Mouse (Mus musculus): ENCODE results near the gene Smtnl1.
A peak's percentile ranks its signal among the peaks of the same experiment; 100 is the strongest.
"Not testable (repeated sequence)": the region's sequence is repeated elsewhere in the genome, so short reads cannot be mapped to it uniquely, and the experiment has no call there.

The Smtnl1 gene

DNA sequence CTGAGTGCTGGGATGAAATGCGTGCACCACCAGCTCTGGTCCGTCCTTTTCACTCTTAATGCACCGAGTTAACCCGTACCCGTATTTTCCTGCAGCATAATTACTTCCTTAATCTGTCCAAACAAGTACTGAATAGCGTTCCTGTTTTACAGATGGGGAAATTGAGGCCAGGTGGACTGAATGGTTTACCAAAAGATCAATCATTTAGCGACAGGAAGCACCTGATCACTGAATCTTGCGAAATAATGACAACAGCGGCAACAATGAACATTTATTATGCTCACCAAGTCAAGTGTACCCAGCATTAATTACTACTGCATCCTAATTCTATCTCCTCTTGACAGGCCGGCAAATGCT is 16.1 kb upstream of the Smtnl1 start, which contains the start of gene Slc43a1:
Gene Slc43a1, plus strand, starts transcription at position 258 of the 357 bp plus-strand sequence.
- DNase-seq (ENCODE audit: low spot score in 2 of 2) = no peak

DNA sequence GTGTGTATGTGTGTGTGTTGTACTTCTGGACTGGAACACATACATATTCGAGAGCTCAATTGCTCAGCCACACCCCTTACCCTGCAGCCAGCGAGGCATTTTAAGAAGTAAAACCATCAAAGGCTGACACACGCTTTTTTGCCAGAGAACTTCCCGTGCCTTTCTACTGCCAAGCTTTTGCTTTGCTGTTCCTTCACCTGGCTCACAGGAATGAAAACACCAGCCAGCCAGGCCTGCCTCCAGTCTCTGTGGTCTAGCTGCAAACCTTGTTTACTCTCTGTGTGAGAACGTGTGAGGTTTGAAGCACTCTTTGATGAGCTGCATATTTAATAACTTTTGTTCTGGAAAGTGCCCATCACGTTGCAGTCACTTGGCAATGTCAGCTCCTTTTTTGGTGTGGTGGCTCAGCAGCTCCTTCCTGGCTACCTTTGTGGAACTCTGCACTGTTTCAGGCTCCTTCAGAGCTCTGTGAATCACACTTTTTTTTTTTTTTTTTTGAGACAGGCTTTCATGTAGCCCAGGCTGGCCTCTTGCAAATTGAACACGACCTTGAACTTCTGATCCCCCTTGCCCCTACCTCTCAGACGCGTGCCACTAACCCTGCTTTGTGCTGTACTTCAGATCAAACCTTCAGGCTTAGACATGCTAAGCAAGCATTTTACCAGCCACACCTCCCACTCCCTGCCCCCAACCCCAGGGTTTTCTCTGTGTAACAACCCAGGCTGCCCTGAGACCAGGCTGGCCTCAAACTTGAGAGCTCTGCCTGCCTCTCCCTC is 15.6 kb upstream of the Smtnl1 start:
- no peak for DNase-seq (ENCODE audit: low spot score in 2 of 2)

DNA sequence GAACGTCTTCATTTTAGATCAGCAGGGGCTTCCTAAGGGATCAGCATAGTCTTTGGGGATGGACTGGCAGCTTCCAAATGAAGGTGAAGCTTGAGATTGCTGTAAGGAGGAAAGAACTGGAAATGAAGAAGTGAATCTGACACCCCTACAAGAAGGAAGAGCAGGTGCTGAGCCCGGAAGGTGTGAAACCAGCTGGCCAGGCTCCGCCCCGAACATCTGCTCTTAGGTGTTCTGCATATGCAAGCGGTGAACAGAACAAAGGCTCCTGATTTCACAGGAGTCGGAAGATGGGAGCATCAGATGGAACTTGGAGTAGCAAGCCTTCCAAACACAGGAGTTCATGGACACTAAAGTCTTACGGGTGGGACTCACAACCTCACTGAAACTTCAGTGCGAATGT is 14.7 kb upstream of the Smtnl1 start:
- no peak for DNase-seq (ENCODE audit: low spot score in 2 of 2)

DNA sequence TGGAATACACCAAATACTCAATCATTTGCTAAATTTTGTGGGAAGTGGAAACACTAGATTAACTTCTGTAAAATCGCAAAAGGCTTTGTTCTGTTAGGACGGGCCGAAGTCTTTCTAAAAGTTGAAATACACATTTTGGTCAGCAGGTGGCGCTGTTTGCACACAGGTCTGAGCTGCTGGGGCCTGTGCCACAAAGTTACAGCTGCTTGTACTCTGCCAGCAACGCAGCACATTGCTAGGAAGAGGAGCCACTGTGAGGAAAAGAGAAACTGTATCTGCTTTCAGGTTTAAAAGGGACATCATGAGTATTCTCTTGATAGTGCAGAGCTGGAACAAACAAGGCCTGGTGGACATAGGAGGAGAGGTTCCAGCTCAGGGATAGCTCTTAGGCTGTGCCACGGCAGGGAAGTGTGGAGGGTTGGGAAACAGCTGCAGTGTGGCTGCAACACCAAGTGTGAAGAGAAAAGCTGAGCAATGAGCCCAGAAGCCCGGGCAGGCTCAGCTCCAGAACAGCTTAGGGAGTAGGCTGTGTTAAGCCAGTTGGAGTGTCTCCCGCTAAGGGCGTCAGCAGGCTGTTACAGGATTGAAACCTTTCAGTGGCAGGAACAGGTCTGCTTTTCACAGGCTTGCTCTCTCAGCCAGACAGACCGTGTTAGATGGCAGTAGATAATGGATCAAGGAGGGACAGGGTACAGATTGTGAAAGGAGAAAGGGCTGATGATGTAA is 9.4 kb upstream of the Smtnl1 start:
- DNase-seq (ENCODE audit: low spot score in 2 of 2) = peak; percentile 72 to 89

DNA sequence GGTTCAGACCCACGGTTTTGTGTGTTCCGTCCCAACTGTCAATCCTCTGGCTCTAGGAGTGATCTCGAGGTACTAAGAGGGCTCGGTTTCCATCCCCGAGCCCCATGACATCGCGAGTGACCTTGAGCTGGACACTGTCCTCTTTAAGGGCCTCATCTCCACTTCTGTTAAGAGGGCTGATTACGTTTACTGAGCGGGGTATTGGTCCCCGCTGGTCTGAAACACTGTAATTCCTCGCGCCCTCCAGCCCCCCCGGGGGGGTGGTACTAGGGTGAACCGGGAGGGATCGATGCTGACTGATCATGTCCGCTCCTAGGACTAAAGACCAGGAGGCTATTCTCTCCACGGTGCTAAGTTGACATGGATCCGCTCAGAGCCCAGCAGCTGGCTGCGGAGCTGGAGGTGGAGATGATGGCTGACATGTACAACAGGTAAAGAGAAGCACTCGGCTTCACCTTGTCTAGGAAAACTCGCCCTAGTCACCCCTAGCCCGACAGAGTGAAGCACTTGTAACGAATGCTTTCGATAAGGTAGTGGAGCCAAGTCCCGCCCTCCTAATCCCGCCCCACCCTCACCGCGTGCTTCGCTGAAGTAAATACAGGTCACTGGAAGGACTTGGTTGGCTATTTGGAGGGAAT is 5.0 kb upstream of the Smtnl1 start:
- DNase-seq (ENCODE audit: low spot score in 2 of 2) = no peak

DNA sequence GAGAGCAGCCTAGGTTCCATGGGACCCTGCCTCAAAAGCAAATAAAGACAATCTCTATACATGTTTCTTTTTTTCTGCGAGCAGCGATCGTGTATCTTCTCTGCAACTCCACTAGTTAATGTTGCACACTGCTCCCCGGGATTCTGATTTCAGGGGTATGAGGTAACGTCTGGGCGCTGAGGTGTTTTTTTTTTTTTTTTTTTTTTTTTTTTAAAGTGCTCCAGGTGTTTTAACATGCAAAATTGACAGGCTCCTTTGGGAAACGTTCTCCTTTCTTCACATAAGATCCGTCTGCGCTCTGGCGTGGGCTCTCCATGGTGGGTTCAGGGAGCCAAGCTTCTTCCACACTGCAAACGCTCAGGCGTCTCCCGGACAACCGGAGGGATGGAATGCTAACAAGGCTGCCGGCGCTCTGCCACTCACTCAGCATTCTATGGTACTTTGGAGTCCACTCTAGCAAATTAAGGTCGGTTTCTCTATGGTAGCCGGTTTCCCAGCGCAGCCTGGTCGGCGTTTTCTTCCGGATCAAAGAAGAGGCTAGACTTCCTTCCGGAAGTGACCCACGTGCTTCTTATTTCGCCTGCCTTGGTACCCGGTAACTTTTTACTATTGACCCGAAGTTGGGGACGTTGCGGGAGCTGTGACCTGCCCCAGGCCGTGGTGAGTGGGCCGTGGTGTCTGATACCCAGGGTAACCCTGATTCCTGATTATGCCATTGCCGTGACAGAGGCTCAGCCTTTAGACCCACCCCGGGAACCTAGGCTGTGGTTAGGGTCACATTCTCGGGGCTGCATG is 4.2 kb upstream of the Smtnl1 start, which contains the start of gene Timm10:
Gene Timm10, plus strand, starts transcription at position 510 of the 795 bp plus-strand sequence.
- DNase-seq (ENCODE audit: low spot score in 2 of 2) = peak; percentile 83 to 88

DNA sequence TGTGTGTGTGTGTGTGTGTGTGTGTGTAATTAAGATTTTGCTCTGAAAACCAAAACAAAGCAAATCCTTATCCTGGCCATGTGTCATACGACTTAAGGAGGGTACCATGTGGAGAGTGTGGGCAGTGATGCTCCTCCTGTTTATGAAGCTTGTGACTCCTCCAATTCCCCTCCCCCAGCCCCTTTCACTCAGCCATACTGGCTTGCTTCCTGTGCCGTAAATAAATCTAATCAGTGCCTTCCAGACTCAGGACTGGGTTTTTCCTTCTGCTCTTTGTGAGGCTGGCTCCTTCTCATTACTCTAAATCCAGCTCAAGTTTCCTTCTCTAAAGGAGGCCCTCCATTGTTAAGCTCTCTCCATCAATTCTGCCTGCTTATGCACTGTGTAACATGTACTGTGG is 785 bp upstream of the Smtnl1 start:
- no peak for DNase-seq (ENCODE audit: low spot score in 2 of 2)

DNA sequence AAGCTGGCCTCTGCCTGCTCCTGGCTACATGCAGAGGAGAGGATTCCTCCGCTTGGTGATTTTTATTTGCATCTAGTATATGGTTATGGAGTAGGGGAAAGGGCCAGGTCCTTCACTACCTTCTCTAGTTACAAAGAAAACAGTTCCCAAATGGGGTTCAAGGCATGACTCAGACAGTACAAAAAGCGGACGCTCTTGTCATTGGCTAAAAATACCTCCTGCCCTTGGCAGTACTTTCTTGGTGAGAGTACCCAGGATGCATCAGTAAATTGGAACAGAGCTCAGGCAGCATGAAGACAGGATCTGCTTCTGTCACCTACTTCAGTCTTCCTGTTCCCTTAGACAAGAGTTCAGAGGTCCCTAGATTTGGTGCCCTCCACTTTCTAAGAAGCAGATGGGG is 2.6 kb downstream of the Smtnl1 start:
- DNase-seq (ENCODE audit: low spot score in 2 of 2) = no peak

DNA sequence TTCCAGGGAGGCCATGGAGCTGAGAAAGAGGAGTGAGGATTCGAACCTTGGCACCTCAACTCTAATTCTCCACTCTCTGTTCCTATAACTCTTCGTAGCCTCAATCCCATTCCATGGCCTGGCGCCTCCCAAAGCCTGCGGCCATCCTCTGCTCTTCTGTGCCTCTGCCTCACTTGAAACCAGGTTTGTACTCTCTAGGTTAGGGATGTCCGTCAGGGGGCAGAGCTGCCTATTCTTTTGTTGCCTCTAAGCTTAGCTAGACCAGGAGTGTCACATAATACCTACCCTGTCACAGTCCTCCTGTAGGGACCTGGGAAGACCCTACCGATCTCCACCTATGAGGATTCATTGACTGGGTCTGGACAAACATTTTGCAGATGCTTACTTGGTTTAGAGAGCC is 9.8 kb downstream of the Smtnl1 start:
- no peak for DNase-seq (ENCODE audit: low spot score in 2 of 2)

DNA sequence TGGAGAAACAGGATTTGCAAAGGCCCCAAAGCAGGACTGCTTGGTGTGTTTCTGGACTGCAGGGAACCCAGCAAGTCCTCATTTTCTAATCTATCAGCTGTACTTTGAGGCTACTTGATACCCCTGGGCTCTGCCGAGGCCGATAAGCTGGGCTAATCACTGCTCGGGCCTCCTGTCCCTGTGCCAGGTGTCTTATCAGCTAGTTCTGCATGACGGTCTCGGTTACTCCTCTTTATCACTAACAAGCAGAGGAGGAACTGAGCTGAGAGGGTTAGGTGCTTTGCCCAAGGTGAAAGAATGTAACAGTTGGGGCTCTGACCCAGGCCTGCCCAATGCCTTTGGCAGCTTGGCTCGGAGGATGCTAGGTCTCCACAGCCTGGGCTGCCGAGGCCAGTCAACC is 10.6 kb downstream of the Smtnl1 start:
- DNase-seq (ENCODE audit: low spot score in 2 of 2) = no peak

DNA sequence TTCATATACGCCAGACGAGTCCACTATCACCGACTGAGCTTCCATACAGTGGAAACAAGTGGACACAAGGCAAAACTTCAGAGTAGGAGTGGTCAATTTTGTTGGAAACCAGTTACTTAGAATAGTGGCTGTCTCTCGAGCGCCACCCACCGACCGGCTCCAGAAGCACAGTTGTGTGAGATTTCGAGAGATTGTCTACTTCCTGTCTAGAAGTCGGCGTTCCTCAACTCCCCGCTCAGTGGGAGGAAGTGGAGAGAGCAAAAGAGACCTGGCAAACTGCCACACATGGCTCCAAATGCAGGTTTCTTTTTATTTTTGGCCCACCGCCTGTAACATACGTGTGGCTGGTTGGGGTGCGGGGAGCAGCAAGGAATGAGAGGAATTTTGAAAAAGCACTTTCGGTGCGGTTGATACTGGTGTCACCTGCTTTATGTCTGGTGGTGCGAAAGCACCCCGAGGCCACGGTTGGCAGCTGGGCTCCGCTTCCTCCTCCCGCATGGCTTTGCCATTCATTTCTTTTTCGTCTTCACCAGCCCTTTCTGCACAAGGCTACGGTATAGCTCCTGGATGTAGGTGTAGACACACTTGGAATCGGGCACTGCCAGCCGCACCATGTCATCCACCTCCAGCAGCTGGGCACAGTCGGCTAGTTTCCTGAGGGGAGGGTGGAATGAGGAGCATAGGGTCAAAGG is 11.4 kb downstream of the Smtnl1 start:
- peak; percentile 80 to 82 for DNase-seq (ENCODE audit: low spot score in 2 of 2)

DNA sequence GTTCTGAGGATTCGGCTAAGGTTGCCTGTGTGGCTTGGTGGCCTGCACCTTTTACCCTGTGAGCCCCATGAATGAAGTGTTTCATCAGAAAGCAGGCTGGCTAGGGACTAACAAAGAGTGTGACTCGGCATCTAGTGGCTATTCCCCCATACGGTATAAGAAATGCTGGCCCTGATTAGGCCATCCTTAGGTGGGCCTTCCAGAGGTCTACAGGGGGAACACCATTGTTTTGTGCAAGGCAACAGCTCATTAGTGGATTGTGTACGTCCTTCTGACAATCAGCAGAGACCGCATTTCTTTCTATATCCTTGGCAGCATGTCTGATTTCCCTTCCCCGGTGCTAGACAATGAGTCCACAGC is 11.9 kb downstream of the Smtnl1 start:
- no peak for DNase-seq (ENCODE audit: low spot score in 2 of 2)

DNA sequence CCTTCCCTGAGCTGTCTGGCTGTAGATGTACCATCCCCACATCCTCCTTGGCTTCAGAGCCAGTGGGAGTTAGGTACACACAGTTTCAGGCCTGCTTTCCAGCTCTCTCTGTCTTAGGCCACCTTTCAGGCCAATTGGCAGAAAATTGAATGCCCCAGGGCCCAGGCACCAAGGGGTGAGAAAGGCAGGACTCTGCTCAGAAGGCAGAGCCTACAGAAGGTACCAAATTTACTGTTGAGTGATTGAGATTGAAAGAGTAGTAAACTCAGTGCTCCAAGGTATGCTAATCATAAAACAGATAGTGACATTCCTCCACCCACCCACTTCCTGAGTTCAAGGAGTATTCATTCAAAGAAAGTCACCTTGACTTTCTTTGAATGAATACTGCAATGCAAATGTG is 13.1 kb downstream of the Smtnl1 start:
- DNase-seq (ENCODE audit: low spot score in 2 of 2) = no peak

DNA sequence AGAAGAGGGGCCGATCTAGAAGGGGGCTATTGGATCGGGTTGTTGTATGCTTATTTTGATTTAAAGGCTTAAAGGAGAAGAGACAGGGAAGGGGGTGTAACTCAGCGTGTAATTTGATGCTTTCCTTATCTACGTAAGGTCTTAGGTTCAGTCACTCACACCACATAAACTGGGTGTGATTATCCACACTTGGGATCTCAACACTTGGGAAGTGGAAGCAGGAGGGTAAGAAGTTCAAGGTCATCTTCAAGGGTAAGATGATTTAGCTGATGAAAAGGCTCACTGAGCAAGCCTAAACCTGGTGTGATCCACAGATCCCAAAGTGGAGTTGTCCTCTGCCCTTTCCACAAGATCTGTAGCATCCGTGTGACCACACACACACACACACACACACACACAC is 15.9 kb downstream of the Smtnl1 start:
- no peak for DNase-seq (ENCODE audit: low spot score in 2 of 2)

DNA sequence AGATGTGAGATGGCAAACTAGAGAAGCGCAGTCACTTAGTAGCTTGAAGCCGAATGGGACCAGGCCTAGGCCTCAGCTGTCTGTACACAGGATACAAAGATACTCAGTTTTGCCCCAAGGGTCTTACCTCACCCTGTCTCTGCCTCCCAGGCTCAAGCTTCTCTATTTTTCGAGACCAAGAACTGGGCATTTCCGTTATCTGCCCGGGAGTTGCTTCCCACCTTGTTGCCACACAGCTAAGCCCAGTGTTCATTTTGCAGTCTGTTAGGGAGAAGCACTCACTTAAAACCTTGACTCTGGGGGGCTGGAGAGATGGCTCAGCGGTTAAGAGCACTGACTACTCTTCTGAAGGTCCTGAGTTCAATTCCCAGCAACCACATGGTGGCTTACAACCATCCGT is 18.5 kb downstream of the Smtnl1 start:
- no peak for DNase-seq (ENCODE audit: low spot score in 2 of 2)

DNA sequence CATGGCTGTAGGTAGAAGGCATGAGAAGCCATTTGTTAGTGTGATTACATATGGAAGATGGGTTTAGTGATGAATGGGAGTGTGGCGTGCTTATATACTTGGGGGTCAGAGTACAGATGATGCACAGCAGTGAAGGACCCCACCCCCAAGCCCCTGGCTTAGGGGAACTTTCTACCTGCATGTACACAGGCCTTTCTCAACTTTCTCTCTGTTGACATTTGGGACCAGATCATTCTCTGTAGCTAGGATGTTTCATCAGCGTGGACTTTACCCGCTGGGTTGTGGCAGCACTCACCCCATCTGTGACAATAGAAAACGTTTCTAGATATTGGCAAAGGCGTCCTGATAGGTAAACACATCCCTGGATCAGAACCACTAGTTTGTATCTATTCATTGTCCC is 21.2 kb downstream of the Smtnl1 start:
- DNase-seq (ENCODE audit: low spot score in 2 of 2) = not testable (repeated sequence)

DNA sequence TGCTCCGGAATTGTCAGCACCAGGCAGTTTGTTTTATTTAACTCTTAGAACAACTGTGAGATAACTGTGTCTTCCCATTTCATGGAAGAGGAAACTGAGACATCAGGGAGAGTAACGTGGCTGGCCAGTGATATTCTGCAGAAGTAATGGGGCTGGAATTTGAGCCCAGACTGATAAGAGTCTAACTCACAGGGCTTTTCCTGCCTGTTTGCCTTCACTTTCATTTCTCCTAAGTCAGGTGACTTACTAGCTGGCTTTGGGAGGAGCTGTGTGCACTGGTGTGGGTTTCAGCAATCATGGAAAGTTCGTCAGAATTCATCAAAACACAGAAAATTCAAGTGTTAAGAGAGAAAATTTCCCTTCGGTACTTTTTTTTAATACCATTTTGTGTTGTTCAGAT is 22.1 kb downstream of the Smtnl1 start:
- DNase-seq (ENCODE audit: low spot score in 2 of 2) = no peak

DNA sequence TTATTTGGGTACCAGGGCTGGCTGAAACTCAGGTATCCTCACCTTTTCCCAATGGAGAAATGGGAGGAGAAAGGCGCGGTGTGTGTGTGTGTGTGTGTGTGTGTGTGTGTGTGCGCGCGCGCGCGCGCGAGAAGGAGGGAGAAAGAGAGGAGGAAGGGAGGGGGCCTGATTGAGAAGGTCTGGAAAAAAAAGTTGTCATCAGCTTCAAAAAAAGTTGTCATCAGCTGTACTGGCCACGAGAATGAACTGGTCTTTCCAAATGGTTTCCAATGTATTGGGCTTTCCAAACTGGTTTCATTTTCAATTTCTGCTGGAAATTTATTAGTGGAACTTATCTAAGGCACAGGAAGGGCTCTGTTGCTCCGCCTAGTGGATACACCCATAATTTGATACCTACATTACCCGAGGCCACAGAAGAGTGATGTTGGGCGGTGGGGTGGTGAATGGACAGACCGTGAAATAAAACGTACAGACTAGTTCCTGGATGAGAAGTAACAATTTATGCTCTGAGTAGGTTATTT is 23.4 kb downstream of the Smtnl1 start:
- peak; percentile 27 to 49 for DNase-seq (ENCODE audit: low spot score in 2 of 2)

DNA sequence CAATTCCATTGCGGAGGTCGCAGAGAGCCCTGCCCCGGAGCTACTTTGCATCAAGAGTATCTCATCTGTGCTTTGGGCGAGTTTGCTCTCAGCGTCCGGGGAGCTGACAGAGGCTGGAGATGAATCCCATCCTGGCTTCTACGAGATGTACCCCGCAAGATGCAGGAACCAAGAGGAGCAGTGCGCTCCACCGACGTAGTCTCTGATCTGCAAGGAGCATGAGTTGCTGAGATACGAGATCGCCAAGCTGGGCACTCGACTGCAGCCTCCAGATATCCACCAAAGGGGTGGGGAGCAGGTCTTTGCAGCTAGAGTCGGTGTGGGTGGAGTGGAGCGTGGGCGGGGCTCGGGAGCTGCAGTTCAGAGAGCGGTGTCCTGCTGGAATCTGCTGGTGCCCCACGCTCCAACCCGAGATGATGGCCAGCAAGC is 23.9 kb downstream of the Smtnl1 start, which contains the start of gene Ube2l6:
Gene Ube2l6, plus strand, starts transcription at position 336 of the 429 bp plus-strand sequence.
- peak; percentile 35 to 40 for DNase-seq (ENCODE audit: low spot score in 2 of 2)

DNA sequence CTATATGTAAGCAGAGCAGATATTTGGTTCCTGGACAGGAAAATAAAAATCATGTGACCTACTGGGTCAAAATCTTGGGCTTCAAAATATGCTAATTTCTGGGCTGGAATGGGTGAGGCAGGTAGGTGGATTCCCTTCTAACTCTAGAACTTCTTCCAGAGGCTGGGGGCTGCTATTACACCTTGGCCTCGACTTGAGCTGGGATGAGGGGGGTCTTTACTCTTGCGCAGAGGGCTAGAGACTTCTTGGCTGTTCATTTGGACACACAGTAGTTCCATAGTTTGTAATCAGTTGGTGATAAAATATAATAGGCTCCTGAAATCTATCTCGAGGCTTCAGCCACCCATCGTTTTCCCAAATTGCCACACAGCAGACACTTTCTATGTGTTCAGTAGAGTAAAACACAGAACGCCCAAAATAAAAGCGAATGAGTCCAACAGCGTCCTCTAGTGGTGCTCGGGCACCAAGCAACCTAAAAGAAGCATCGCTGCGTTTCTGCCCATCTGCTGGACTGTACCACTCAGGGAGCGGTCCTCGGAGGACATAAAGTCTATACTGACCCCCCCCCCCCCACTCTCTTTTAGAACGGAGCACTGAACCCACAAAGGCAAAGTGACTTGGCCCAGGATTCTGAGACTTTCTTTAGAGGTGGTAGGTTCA is 24.5 kb downstream of the Smtnl1 start:
- peak; percentile 73 to 78 for DNase-seq (ENCODE audit: low spot score in 2 of 2)

Measured in frontal cortex, postnatal 14 days (tissue).